Mouse (Mus musculus) right cerebral cortex, postnatal 4 days (tissue): ENCODE data around the gene Gm14180.
"Not testable (repeated sequence)": the region's sequence is repeated elsewhere in the genome, so short reads cannot be mapped to it uniquely, and the experiment has no call there.

Experiments
- DNase-seq: peaks from one replicate; pipeline ENCODE4 v3.0.0-alpha.2; 2022

Gene Gm14180

DNA sequence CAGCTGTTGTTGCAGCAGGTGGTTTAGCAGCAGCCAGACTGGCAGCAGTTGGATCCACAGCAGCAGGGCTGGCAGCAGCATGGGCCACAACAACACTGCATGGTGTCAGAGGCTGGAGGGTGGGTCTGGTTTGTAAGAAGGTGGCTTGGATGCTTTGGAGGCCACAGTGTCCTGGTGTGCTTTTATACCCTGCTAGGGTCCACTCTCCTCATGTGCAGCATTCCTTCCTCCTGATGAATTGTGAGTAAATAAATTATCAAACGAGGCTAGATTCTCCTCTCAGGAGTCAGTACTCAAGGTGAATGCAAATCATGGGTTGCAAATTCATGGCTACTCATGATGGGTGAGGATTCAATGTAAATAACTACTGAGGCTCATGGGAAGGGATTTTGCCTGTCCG lies at the start of gene Gm14180:
Gm14180 (minus strand) TSS at position 101 of the 400 bp plus-strand sequence.
- DNase-seq: no peak

DNA sequence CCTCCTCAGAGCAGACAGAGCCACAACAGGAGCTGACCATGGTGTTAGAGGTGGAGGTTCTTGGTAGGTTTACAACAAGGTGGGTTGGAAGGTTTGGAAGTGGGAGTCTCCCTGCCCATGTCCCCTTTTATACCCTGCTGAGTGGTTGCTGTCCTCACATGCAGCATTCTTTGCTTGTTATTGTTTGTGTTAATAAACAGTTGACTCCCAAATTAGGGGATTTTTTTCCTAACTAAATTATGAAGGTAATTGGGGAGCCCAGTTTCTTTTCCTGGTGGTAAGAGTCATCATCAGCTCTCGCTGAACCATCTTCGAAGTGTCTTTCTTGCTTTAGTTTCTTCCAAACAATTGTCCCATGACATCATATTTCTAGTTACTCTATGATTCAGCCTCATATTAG lies 46.5 kb upstream of the Gm14180 start, which contains the start of gene Krtap4-8:
Krtap4-8 (minus strand) TSS at position 101 of the 400 bp plus-strand sequence.
- DNase-seq: no peak

DNA sequence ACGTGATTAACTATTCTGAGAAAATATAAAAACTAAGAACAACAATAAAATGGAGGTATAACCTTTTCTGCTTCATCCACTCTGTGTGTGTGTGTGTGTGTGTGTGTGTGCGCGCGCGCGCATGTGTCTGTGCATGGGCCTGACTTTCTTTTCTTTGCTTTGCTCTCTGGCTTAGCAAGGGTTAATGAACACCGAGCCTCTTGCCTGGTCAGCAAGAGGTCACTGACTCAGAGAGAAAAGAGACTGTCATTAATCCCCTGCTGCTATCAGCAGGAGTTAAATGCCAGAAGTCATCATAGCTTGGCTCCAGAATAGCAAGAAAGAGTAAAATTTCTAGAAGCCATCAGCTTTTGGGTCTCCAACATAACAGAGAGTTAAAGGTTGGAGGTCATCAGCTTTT lies 44.3 kb upstream of the Gm14180 start:
- DNase-seq: no peak

DNA sequence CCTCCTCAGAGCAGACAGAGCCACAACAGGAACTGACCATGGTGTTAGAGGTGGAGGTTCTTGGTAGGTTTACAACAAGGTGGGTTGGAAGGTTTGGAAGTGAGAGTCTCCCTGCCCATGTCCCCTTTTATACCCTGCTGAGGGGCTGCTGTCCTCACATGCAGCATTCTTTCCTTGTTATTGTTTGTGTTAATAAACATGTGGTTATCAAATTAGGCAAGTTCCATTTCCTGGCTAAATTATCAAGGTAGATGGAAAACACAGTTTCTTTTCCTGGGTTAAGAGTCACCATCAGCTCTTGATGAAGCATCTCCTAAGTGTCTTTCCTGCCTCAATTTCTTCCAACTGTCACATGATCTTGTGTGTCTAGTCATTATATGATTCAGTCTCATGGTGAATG lies 38.7 kb upstream of the Gm14180 start, which contains the start of gene Gm11595:
Gm11595 (minus strand) TSS at position 101 of the 400 bp plus-strand sequence.
- DNase-seq: not testable (repeated sequence)

DNA sequence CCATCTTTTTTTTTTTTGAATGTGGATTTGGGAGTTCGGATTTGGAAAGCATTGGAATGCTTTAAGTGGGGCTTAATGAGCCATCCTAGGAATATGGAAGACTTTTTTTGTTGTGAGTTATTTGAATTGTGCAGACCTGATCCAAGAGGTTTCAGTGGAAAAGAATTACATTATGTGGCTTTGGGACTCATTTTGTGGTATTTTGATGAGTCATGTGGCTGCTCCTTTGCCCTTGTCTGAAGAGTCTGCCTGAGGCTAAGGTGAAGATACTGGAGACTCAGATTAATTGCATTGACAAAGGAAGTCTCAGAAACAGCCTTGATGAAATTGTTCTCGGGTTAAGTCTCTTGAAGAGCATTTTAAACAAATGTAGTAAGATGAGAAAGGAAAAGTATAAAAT lies 34.3 kb upstream of the Gm14180 start:
- DNase-seq: no peak

DNA sequence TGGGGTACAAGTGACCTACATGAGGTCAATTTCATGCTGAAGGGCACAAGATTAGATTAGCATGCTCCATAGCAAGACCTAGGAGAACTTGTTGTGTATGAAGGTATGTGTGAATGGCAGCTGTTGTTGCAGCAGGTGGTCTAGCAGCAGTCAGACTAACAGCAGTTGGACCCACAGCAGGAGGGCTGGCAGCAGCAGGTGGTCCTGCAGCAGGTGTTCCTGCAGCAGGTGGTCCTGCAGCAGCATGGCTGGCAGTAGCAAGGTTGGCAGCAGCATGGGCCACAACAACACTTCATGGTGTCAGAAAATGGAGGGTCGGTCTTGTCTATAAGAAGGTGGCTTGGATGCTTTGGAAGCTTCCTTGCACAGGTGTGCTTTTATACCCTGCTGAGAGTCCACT lies 24.8 kb upstream of the Gm14180 start:
- DNase-seq: no peak

DNA sequence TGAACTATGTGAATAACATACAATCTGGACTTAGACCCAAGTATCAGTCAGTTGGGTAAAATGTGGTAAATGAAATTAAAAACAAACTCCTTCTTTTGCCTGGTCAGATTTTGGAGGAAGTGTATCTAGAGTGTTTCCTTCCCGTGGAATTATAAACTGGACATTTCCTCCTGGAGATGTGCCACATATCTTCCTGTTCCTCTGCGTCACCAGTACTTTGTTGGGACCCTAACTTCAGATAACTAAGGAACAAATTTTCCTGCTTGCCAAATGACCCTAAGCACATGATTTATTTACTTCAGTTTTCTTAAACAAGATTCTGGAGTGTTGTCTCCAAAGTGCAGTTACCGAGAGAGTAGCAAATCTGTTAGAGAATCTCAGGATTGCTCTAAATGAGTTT lies 9.9 kb upstream of the Gm14180 start:
- no peak for DNase-seq

DNA sequence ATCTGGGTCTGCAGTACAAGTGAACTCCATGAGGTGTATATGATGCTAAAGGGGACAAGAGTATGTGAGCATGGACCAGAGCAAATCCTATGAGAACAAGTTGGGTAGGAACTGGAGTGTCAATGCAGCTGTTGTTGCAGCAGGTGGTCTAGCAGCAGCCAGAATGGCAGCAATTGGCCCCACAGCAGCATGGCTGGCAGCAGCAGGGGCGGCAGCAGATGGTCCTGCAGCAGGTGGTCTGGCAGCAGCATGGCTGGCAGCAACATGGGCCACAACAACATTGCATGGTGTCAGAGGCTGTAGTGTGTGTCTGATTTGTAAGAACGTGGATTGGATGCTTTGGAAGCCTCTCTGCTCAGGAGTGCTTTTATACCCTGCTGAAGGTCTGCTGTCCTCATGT lies 10.0 kb downstream of the Gm14180 start:
- no peak for DNase-seq

DNA sequence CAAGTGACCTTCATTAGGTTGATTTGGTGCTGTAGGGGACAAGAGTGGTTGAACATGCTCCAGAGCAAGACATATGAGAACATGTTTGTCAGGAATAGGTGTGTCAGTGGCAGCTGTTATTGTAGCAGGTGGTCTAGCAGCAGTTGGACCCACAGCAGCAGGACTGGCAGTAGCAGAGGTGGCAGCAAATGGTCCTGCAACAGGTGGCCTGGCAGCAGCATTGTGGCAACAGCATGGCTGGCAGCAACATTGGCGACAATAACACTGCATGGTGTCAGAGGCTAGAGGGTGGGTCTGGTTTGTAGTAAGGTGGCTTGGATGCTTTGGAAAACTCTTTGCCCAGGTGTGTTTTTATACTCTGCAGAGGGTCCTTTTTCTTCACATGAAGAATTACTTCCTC lies 15.3 kb downstream of the Gm14180 start:
- no peak for DNase-seq

DNA sequence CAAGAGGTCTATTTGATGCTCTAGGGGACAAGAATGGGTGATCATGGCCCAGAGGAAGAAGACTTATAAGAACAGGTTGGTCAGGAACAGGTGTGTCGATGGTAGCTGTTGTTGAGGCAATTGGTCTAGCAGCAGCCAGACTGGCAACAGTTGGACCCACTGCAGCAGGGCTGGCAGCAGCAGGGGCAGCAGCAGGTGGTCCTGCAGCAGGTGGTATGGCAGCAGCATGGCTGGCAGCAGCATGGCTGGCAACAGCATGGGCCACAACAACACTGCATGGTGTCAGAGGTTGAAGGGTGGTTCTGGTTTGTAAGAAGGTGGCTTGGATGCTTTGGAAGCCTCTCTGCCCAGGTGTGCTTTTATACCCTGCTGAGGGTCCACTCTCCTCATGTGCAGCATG lies 43.6 kb downstream of the Gm14180 start, which contains the start of gene Gm14190:
Gm14190 (minus strand) TSS at position 278 of the 400 bp plus-strand sequence.
- no peak for DNase-seq

DNA sequence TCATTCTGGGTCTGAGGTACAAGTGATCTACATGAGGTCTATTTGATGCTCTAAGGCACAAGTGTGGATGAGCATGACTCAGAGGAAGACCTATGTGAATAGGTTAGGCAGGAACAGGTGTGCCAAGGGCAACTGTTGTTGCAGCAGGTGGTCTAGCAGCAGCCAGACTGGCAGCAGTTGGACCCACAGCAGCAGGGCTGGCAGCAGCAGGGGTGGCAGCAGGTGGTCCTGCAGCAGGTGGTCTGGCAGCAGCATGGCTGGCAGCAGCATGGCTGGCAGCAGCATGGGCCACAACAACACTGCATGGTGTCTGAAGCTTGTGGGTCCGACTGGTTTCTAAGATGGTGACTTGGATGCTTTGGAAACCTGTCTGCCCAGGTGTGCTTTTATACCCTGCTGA lies 48.9 kb downstream of the Gm14180 start:
- DNase-seq: not testable (repeated sequence)
